Mouse (Mus musculus) embryonic facial prominence, embryonic 12.5 days (tissue): ENCODE results near the gene Cplx2. TPM values are rescaled to one million over a fixed set of nuclear protein-coding genes. Genes with fewer than 3 reads are reported as not detected.

Source experiments
- polyA plus RNA-seq: library from polyadenylated mRNA; unstranded; fragments of >200 nt; fragmentation: Nextera tagmentation; extraction: Ambion mirVana; gene quantifications from 2 replicates; pipeline ENCODE4 v1.2.1, GENCODE M21; 2016

Gene Cplx2
- polyA plus RNA-seq, 1 experiment from 2014 or later: 8.3 TPM

Other genes starting within 250 kb of the Cplx2 start
- gene Hrh2, start 179.2 kb upstream of the Cplx2 start, polyA plus RNA-seq: 0.22 TPM in 1 of 2 replicates, not detected in the other
- gene Thoc3, start 97.5 kb downstream of the Cplx2 start, polyA plus RNA-seq: 142 and 149 TPM in 2 replicates
- gene Simc1, start 132.4 kb downstream of the Cplx2 start, polyA plus RNA-seq: 20.2 and 21.1 TPM in 2 replicates
- 168 and 169 TPM in 2 replicates for gene 4833439L19Rik, start 194.1 kb downstream of the Cplx2 start, polyA plus RNA-seq
- 35.9 and 36.8 TPM in 2 replicates for gene Arl10, start 203.7 kb downstream of the Cplx2 start, polyA plus RNA-seq
- 84.7 and 85.7 TPM in 2 replicates for gene Nop16, start 218.7 kb downstream of the Cplx2 start, polyA plus RNA-seq
- gene Higd2a, start 218.9 kb downstream of the Cplx2 start, polyA plus RNA-seq: 170 and 175 TPM in 2 replicates
- gene Cltb, start 240.0 kb downstream of the Cplx2 start, polyA plus RNA-seq: 27.5 and 28.0 TPM in 2 replicates